Mouse (Mus musculus): Measurements from ENCODE around the gene Vmn2r107.

Vmn2r107 gene

GRCm38 (mm10) chr17:20344942-20345341 lies at the start of gene Vmn2r107:
Gene Vmn2r107 (plus strand): TSS chr17:20345242.
- no peak for DNase-seq

- DNase-seq: no peak
Observed at GRCm38 (mm10) chr17:20305790-20306189, 39.3 kb upstream of the Vmn2r107 start.

GRCm38 (mm10) chr17:20399105-20399504 lies 54.1 kb downstream of the Vmn2r107 start:
- no peak for DNase-seq

GRCm38 (mm10) chr17:20413846-20414245 lies 68.8 kb downstream of the Vmn2r107 start, which contains the start of gene Vmn1r224:
Gene Vmn1r224 (plus strand): TSS chr17:20414146.
- DNase-seq: no peak
